Mouse (Mus musculus): ENCODE results near the gene Utp6. TPM values are rescaled to one million over a fixed set of nuclear protein-coding genes. Genes with fewer than 3 reads are reported as not detected.

Utp6 gene
- total RNA-seq, 2 experiments from 2014 or later = 20.3 to 24.6 TPM

DNA sequence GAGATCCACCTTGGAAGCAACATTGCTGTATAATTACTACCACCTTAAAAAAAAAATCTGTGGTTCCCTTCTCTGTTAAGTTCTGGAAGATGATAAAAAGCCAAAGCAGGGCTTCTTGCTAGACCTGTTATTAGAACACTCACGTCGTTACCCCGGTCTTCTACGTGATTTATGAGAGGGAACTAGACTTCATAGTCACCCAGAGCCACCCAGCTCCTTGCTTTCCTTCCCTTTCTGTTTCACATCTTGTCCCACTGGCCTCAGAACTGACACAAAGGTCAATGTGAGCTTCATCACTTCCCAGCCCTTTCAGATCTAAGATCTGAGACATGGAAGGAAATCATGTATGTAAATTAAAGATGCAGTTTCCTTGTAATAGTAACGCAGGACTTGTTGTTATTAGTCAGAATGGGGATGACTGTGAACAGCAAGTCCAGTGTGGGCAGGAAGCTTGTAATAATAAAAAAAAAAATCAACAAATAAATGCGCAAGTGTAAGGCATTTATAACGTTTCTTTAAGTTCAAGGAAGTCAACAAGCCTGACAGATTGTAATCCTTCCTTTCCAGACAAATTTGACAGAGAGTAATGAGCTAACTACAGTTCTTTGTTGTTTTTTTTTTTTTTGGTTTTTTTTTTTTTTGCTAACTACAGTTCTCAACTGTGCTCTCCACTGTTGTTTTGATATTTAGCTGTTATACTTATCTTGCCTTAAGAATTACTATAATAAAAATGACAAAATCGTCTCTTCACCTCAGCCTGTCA lies 1.2 kb upstream of the Utp6 start:
- intact Hi-C loops (cut with DNase I) = loop anchor here (2.0 kb wide), 2 partner anchors 29 to 263 kb away; partner anchors contain the start of gene Suz12
- no peak for DNase-seq

DNA sequence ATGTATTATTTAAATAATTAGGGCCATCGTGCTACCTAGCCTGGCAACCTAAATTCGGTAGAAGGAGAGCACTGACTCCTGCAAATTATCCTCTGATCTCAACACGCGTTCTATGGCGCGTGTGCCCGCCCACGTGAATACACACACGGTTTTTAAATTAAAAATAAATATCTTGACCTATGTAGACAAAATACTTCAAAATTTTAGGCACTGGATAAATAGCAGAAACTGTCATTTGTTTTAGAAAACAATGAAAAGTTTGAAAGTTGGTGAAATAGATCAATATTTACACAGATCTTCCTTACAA lies 640 bp upstream of the Utp6 start:
- intact Hi-C loops (cut with DNase I) = loop anchor here (2.0 kb wide), 2 partner anchors 30 to 262 kb away; partner anchors contain the start of gene Suz12

DNA sequence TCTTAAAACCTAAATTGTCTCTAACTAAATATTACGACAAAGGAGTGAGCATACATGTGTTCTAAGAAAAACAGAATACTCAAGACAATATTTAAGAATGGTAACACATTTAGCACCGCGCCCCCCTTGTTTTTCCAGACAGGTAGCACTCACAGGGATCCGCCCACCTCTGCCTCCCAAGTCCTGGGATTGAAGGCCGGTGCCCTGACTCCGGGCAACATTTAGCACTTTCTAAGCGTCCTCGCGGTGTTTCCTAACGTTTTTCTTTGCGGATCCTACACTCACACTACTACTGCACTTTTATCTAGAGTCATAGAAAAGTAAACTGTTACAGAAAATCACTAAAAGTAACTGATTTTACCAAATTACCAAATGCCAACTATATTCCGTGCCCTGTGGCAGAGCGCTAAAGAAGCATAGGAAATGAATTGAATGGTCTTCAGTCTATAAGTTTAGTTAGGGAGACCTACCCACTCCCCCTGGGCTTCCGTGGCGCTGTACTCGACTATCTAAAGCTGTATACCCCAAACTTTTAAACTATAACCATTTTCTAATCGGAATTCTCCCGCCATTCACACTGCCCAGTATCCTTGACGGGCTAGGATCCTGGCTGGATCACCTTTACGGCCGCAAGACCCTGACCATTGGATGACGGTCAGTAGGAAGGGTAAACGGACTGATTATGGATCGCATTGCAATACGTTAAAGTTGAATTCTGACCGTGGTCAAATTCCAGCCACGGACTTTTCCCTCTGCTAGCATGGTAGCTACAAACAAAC lies 655 bp downstream of the Utp6 start:
- intact Hi-C loops (cut with DNase I) = loop anchor here (2.0 kb wide), 2 partner anchors 31 to 261 kb away; partner anchors contain the start of gene Suz12

More for the DNA sequence above, 640 bp upstream of the Utp6 start:
- no peak for DNase-seq

DNA sequence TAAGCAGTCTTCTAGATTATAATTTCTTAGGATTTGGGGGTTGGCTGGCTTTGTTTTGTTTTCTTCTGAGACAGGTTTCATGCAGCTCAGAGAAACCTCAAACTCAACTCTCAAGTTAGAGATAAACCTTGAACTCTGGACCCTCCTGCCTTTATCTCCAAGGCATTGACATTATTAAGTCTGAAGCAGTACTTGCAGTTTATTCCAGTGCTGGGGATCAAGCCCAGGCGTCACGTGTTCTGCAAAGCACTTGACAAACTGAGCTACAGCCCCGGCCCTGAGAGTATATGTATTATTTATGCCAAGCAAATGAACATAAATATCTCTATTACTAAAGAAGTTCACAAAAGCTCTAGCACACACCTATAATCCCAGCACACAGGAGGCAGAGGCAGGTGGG lies 14.9 kb downstream of the Utp6 start:
- DNase-seq = no peak
- intact Hi-C loops (cut with DNase I) = no loop called here

More for the DNA sequence above, 655 bp downstream of the Utp6 start:
- DNase-seq = no peak

DNA sequence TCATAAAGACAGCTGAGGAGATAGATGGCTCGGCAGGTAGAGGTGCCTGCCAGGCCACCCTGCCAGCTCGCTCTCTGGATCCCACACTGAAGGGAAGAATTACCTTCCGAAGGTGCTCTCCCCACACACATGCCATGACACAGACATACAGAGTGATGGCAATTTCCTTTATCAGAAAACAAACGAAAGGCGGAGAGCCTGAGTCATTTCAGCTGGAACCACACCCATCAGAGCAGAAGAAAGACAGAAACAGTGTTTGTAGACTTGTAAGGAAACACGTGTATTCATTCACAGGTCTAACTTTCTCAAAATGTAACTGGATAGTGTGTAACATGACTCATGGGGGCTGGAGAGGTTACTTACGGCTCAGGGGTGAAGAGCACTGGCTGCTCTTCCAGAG lies 18.6 kb downstream of the Utp6 start:
- intact Hi-C loops (cut with DNase I) = no loop called here
- DNase-seq = no peak

DNA sequence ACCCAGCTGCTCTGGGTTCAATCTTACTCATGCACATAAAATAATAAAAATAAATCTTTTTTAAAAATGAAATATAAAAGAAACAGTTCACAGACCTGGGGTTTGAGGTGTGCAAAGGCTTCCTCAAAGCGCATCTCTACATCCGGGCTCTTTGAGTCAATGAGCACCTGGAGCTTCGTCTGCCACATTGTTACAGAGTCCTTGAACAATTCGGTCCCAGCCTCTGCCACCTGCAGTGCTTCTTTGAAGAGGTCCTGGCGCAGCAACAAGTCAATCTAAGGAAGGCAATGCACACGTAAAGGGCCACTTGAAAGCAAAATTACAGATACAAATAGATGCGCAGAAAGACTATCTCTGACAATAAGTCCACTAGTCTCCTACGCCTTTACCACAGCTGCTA lies 19.1 kb downstream of the Utp6 start:
- intact Hi-C loops (cut with DNase I) = no loop called here

DNA sequence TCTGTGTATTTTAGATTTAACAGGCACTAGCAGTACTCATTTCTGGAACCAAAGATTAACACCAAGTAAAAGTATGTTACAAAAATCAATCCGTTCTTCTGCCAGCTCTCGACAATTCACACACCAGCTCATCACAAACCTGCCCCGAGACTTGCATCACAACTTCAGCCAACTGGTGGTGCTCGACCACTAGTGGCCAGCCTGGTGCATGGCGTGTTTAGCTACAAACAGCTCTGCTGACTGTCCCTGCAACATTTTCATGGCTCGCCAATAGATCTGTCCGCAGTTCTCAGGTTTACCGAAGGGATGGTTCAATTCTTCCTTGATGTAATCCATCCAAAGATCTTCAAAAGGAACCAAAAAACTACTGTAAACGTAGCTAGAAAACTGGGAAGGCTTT lies 26.4 kb downstream of the Utp6 start:
- intact Hi-C loops (cut with DNase I) = no loop called here
- no peak for DNase-seq

More for the DNA sequence above, 19.1 kb downstream of the Utp6 start:
- no peak for DNase-seq

DNA sequence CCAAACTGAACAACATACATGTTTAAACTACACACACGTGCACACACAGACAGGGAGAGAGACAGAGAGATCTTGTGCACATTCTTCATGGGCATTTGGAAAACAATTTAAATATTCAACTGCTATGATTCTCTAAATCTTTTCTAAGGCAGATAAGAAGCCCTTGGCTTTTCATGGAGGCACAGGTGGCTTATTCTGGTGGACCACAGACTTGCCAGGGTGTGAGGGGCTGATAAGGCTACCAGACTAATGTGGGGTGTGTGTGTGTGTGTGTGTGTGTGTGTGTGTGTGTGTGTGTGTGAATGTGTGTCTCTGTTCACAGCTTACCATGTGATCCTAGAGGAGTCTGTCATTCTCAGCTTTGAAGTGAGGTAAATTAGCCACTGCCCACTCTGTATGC lies 39.4 kb downstream of the Utp6 start:
- DNase-seq = no peak
- intact Hi-C loops (cut with DNase I) = loop anchor here (5.0 kb wide), 1 partner anchor 130 kb away; no protein-coding TSS in a partner anchor

DNA sequence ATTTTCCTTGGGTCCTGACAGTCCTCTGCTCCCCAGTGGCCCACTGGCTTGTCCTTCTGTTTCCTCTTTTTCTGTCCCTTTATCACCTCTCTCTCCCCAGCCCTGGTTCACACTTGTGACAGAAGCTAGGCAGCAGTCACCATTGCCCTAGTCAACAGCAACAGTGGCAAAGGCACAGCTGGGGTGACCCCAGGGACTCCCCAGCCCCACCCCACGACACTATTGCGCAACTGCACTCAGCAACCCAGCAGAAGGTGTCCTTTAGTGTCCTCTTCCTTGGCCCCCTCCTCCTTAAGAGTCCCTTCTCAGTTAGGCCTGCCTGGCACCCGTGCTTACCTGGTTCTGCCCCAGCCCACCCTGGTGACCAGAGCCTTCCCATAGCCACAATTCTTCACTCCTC lies 40.0 kb downstream of the Utp6 start:
- intact Hi-C loops (cut with DNase I) = loop anchor here (5.0 kb wide), 1 partner anchor 130 kb away; no protein-coding TSS in a partner anchor
- DNase-seq = no peak

DNA sequence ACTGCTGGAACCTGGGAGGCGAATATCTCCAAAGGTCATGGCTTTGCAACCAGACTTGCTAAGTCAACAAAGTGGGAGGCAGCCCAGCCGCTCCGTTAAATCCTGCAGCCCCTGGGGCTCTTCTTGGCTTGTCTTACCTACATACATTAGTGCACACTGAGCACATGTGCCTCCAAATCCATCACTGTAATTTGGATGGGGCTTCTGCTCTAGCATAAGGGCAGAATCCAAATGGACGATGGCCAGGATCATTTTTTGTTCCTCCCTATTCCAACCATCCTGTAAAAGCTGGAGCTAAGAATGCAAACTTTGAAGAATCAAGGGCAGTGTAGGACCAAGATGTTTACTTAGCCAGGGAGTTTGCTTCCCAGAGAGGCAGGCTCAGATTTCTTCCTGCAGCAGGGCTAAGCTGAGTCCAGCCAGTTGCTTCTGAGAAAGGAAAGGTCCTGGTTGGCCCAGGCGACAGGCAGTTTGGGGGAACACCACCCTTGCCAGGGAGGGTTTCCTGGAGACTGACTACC lies 41.6 kb downstream of the Utp6 start:
- no peak for DNase-seq
- intact Hi-C loops (cut with DNase I) = loop anchor here (1.0 to 5.0 kb wide), 5 partner anchors 128 to 336 kb away; no protein-coding TSS in a partner anchor

DNA sequence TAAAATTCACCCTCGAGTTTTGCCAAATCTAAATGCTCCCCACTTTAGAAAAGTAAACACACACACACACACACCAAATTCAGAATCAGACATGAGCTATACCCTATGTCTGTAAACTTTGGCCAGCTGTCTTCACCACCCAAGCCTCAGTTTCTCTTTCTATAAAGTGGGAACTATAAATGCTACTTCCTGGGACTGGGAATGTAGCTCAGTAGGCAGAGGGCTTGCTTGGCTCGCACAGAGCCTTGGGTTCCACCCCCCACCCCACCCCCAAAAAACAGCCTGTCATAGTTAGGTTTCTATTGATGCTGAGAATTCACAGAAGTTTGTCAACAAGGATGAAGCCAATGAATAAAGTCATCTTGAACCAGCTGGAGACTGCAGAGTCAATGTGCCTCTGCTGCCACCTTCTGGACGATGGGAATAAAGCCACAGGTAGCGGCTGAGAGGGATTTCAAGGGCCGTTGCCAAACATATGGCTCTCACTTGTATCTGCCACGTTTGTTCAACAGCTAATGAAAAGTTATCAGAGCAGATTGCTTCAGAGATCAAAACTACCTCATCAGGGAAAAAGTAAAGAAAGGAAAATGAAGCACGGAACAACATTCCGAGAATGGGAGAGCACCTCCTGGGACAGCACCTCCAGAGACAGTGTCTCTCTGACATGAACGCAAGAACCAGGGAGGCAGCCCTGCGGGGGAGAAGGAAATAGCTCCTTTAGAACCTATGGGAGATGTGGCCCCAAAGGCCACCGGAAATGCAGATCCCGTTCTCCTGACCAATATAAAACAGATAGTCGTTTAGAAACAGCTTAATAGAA lies 42.3 kb downstream of the Utp6 start:
- intact Hi-C loops (cut with DNase I) = loop anchor here (1.0 to 5.0 kb wide), 5 partner anchors 128 to 335 kb away; no protein-coding TSS in a partner anchor
- DNase-seq = peak; percentile 84

DNA sequence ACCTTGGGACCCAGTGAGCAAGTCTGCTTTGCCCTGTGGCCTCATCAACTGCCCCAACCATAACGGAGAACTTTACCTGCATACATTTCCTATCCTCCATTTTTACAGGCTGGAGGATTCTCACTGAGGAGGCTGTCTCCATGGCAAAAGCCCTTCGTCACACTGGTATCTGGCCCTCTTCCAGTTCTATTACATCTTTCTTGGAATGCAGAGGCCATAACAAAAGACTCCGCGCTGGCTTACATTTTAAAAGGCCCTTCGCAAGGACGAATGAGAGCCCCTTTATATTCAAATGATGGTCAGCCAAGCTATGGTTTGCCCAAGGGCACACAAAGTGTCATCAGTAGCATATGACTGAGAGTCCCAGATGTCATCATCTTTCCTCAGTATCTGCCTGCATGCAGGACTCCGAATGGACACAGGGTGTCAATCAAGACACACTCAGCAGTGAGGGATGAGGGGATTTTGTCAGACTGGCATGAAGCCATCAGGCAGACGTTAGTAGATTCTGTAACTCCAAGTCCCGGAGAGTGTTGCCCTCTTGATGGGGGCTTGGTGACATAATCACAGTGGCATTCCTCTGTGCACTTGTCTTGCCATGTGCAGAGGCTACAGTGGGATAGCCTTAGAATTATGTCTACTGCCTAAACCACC lies 46.4 kb downstream of the Utp6 start:
- intact Hi-C loops (cut with DNase I) = no loop called here
- DNase-seq = no peak

DNA sequence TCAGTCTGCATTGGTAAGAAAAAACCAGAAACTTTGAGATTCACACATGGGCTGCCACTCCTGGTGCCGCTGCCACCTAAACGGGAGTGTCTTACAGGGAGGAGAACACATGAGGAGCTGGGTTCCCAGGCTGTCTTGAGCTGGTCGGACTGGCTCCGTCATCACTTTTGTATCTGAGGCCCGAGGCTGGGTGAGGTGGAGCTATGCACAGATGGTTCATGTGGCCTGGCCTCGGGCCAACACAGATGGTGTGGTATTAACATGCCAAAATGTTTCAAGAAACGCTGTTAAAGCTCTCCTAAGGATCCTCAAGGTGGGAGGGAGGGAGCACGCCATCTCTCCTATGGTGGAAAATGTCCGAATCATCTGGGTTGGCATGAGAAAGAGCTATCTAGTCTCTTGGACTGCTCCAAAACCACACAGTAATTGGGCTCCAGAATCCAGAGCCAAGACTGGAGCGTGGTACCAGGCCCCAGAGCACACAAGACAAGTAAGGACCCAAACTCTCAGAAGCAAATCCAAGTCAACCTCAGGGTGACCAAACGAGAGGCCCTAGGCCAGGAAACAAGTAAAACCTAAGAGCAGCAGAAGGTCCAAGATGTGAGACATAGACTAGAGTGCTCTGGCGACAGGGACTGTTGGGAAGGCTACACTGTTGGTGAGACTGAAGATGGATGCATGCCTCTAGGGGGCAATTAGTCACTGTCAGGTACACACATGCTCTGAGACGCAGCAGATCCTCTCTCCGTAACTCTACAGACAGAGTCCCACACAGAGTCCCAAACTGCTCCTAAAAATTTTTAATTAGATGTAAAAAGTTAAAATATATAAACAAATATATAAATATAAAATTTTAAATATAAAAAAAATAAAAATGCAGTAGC lies 53.3 kb downstream of the Utp6 start:
- intact Hi-C loops (cut with DNase I) = no loop called here

DNA sequence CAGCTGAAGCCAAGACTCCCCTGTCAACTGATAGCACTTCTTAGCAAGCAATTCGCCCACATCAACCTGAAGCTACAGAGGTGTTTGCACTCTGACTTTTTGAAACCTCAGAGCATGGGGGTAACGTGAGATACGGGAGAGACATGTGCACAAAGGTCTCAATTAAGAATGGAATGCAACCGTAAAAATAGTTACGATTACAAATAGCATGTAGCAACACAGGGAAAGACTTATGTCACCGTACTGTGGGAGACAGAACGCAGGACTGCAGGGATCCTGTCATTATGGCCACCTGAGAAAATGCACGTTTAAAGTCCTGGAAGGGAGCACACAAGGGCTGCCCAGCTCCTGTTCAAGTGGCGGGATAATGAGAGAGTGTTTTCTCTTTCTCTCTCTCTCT lies 55.3 kb downstream of the Utp6 start:
- intact Hi-C loops (cut with DNase I) = no loop called here
- DNase-seq = no peak

More for the DNA sequence above, 53.3 kb downstream of the Utp6 start:
- peak in 1 of 2 experiments; percentile 17 for DNase-seq

DNA sequence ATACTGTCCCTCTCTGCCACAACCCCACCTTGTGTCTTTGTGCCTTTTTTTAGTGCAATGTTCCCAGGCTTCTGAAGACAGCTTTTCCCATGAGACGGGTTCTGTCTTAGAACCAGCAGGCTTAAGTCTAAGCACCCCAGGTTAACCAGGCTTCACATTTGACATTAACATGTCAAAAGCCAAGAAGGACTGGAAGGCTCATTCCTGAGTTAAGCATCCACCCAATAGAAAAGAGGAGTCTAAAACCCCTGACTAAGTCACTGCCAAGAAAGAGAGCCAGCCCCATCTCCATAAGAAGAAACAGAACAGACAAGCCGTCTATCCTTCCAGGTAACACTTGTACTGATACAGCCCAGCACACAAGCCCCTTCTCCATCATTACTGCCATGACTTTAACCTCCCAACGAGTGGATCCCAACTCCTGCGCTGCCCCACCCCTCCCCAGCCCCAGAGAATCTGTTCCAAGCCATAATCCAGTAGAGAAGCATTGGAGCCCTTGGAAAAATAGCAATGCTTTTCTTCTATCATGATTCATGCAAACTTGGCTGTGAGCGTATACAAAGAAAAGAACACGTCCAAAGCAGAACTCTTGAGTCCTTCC lies 59.2 kb downstream of the Utp6 start:
- DNase-seq = no peak
- intact Hi-C loops (cut with DNase I) = no loop called here

DNA sequence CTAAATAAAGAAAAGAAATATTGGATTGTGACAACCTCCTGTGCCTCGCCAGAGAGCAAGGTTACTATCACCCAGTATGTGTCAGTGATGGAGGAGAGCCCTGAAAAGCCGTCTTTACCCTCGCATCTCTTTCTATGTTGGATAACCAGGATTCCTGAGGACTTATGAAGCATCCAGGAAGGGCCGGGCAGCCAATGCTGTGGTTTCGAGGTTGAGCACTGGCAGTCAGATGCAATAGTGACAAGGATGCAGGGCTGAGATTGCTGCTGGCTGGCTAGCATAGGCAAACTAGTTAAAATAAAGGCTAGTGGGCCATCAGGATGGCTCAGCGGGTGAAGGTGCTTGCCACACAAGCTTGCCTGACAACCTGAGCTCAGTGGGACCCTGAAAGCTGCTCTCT lies 61.0 kb downstream of the Utp6 start:
- intact Hi-C loops (cut with DNase I) = no loop called here
- no peak for DNase-seq

DNA sequence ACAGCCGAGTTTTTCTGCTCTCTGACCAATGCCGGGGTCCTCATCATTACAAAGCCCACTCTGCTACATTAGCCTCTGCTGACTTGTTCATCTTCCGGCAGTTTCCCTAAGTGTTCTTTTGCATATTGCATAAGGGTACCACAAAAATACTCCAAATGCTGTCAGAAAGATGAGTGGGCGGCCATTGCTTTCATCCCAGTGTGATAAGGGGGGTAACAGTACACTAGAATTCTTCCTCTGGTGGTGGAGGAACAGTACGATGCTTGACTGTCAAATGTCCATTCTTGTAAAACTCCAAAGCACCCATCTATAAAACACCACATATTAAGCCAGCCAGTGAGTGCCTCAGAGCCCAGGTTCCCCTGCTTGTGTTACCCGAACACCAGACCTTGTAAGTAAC lies 69.9 kb downstream of the Utp6 start:
- no peak for DNase-seq
- intact Hi-C loops (cut with DNase I) = no loop called here

DNA sequence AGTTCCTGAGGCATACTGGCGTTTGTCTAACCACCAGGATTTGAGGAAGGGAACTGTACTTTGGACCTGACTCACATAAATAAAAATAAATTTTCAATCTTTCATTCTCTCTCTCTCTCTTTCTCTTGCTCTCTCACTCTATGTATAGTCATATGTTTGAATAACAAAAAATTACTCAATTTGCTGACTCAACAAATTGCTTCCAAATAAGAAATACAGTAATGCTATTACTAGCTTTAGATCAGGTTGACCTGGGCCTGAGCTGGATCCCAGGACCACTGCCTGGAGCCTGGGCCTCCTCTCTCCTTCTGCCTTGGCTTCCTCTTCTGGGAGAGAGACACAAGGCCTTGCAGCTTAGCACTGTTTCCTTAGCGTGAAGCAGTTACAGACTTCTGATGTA lies 71.4 kb downstream of the Utp6 start:
- DNase-seq = no peak
- intact Hi-C loops (cut with DNase I) = no loop called here

DNA sequence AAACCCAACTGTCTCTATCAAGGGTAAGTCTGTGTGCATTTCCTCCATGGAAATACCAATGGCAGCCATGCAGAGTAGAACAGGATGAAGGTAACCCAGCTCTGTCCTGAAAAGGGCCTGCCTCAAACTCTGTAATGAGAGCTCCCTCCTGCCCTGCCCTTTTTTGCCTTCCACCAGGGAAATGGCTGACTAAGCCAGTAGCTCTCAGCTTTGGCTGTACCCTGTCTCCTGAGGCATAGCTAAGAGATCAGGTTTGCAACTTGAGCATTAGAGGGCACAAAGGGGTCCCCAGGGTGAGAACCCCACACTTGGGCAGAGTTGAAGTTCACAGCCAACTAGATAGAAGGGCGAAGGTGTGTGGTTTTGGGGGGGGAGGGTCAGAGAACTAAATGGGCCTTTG lies 75.2 kb downstream of the Utp6 start:
- DNase-seq = no peak
- intact Hi-C loops (cut with DNase I) = no loop called here

Measured in heart, postnatal 36 days (tissue).